Mouse (Mus musculus) layer of hippocampus, postnatal 25 days (tissue): ENCODE results near the gene Rbpj. TPM values are rescaled to one million over a fixed set of nuclear protein-coding genes. Genes with fewer than 3 reads are reported as not detected.

Experiments used
- DNase-seq, 2 experiments: peaks; one replicate each; pipeline ENCODE4 v3.0.0; 2022; ENCODE audit warnings: mixed read lengths in 2 of 2, low spot score in 1 of 2; ENCODE audit errors: extremely low spot score in 1 of 2
- total RNA-seq, 2 experiments: library from RNA; stranded (reverse); gene quantifications; 2 replicates each; pipeline ENCODE4 v1.2.3; 2021

The Rbpj gene
- total RNA-seq, 2 experiments from 2014 or later: 21.7 to 22.0 TPM

- DNase-seq: no peak
Measured at GRCm38 (mm10) chr5:53468366-53468765, 2.4 kb downstream of the Rbpj start.

DNA sequence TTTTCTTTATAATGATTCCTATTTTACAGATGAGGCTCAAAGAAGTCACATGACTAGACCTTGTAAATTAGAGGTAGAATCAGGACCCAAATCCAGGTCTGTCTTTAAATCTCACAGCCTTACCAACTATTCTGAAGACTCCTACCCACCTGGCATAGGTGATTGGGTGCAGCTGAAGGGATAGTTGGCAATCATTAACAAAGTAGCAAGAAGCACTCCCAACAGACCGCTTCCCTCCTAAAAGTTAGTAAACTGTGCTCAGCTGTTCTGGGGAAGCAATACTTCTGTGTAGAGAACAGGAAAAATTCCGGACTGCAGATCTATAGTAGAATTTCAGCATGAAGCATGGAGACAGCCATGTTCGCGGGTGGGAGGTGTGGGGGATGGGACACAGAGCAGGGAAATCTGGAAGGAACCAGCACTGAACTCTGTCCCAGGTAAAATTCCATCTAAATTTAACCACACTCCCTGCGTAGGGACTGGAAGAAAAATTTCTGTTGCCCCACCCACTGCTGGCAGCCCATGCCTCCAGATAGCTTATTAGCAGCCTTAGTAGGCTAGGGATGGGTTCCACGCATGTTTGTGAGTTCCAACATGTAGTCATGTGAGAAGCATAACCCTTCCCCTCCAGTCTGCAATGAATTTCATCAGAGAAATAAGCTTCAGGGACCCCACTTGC lies 3.3 kb downstream of the Rbpj start:
- no peak for DNase-seq

DNA sequence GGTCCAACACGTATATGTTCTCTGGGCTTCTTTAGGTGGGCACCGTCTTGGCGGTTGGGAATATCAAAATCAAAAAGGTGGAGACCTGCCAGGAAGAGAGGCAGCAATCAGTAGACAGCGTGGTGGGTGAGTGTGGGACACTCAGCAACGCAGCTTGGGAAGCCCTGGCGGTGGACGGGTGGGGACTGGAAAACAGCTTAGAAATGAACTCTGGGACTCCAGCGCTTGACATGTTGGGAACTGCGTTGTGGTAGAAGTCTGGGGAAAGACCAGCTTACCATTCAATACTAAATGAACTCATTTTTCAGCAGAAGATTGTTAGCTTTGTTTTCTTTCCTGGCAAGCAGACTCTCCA lies 3.8 kb downstream of the Rbpj start:
- DNase-seq: no peak

DNA sequence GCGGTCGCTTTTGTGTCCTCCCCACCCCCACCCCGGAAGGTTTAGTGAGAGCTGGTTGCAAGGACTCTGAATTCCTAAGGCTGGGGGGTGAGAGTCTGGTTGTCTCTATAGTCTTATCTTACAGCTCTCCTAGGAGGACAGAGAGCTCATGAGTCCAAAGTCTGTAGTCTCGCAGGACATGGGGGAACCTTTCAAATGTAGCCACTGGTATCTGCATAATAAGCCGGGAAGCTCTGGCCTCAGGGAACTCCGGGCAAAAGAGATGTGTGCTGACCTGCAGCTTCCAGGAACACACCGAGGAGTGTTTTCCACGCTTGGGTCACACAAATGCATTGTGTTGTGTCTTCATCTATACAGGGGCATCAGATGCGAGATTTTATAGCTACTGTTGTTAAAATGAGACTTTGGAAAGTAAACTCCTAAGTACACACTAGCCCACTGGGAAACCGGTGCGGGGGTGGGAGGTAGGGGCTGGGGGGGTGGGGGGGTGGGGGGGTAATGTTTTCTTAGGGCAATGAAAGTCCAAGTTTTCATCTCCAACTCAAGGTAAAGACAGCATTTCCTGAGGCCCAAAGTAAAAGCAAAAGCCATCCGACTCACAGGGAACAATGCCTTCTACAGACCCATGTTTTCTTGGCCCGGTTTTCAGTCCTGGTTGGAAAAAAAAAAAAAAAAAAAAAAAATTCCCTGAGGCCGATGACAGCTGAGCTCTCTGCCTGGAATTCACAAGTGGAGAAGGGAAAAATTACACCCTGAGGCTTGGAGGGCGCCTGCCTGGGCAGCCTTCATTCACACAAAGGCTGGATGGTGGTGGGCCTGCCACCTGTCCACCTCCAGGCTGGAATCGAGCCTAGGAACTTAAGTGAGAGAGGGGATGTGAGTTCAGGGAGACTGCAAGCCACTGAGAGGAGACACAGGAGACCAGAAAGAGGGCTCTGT lies 4.5 kb downstream of the Rbpj start:
- no peak for DNase-seq

DNA sequence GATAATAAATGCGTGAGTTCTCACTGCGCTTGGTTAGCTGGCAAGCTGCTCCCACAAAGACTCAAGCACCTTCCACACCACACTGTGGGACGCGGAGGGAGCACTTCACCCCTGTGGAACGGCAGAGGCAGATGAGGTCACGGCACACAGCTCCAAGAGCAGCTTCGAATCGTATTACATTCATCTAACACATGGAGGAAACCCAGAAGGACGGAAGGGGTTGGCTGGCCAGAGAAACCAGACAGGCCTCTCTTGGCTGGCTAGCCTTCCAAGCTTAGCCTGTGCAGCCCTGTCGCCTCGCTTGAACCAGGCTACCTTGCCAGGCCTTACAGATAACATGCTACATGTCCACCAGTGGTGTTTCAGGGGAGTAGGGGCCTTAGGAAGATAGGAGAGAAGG lies 6.5 kb downstream of the Rbpj start:
- DNase-seq: no peak

- no peak for DNase-seq
Measured at GRCm38 (mm10) chr5:53479161-53479560, 13.2 kb downstream of the Rbpj start.

DNA sequence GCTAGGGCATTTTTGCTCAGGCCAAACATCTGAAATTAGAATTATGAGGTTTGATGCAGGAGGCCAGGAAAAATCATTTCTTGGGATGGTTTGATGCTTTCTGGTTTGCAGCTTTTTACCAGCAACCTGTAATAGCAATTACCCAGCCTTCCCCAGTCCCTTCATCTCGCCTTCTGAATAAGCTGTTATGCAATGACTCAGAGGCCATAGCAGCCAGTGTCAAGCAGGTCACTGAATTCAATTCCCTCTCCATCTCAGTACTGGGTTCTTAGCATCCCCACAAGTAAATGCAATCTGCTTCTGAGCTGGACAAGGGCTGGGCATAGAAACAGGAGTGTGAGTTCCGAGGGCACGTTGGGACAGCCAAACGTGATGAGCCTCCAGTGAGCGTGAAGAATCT lies 13.9 kb downstream of the Rbpj start:
- DNase-seq: no peak

DNA sequence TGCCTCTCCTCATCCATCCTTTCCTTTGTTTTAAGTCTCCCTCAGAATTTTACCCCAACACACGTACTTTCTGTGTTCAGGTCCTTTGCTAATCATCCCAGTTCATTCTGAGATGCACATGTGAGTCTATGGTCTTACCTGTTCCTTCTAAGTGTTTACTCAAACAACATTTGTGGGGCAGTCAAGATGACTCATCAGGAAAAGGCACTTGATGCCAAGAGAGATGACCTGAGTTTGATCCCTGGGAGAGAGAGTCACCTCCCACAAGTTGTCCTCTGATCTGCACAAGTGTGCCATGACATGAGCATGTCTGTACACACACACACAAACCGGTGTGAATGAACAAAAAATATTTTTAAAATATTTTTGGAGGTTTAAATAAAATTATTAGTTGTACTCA lies 15.1 kb downstream of the Rbpj start:
- no peak for DNase-seq

- no peak for DNase-seq
Measured at GRCm38 (mm10) chr5:53485069-53485628, 19.2 kb downstream of the Rbpj start.

- DNase-seq: no peak
Measured at GRCm38 (mm10) chr5:53485934-53486475, 20.1 kb downstream of the Rbpj start.

DNA sequence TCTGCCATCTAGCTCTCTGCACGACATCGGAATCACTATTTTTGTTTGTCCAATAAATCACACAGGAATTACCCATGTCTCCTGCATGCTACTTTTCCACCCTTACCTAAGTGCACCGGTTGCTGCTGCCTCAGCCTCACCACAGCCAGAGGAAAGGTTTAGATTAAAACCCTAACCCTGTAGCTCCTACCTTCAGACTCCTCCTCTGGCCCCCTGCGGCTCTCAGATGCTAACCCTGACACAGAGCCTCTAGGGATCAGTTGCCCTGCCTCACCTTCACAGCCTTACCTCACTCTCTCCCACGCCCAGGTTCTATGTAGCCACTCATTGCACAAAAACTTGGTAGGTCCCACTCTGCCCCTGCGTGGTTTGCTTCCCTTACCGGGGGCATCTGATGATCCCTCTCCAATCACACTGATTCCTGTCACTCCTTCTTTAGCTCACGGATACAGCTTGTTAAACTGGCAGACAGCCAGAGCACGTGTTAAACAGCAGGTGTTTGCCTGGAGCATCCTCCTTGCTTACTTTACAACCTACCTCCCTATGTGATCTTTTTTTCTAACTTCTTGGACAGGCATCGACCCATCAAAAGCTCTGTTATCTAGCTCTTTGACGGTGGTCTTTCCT lies 21.1 kb downstream of the Rbpj start:
- DNase-seq: no peak

- DNase-seq: no peak
Measured at GRCm38 (mm10) chr5:53490697-53491099, 24.7 kb downstream of the Rbpj start.

DNA sequence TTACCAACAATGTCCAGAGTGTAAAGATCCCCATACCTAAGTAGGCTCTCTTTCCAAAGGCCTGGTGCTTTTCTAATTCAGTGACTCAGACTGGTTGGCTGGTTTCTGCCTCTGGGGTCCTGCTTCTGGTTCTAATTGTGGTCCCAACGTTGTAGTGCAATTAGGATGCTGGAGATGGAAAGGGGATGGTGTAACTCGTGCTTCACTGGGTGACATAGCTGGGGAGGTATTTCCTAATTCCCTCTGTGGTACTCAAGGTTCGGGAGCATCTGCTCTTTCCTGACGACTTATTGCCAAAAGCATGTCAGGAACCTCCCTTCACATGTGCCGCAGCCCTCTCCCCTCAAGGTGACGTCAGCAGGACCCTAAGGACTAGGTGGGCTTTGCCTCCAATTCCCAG lies 27.8 kb downstream of the Rbpj start:
- DNase-seq: no peak

DNA sequence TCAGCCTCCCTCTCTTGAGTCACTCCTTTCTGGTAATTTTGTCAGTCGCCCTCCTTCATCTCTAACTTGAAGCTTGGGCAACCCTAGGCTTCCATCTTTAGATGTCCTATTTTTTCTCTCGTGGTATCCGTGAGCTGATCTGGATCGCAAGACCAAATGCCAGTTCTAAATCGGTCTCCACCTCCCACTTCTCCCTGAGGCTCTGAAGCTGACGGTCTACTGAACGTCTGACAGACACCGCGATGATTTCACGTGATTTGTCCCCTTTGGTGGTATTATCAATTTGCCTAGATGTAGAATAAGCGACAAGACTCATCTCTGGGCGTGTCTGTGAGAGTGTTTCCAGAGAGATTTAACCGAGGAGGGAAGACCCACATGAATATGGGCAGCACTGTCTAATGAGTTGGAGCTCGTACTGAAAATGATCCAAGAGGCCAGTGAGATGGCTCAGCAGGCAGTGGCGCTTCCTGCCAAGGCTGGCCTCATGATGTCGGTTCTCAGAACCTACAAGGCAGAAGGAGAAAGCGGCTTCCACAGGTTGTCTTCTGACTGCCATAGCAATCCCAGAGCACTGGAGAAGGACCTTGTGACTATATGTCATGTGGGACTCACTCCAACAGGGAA lies 28.7 kb downstream of the Rbpj start:
- DNase-seq: no peak

- DNase-seq: no peak
Measured at GRCm38 (mm10) chr5:53496846-53497549, 31.0 kb downstream of the Rbpj start.

- DNase-seq: no peak
Measured at GRCm38 (mm10) chr5:53499571-53499970, 33.6 kb downstream of the Rbpj start.

DNA sequence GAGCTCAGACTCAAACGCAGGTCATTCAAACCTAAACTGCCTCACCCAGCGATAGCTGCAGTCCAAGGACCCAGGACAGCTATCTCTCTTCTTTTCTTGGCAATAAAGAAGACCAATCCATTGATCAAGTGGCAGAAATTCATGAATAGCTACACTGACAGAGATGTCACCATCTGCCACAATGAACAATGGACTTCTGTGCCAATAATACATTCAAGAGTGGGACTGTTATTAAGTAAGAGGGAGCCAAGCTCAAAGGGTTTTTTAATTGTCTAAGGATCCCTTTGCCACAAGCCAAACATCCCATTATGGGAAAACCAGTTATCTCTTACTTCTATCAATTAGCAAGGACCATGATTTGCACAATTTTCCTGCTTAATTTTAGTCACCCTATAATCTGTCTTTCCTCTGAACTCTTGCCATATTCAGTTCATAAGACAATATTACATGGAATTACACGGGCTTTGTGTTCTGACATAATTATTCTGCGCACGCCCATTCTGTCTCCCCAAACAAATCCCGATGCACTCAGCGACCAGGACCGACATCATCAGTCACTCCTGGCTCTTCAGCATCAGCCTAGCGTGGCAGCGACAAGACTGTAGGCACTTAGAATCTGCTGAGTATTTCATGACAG lies 34.7 kb downstream of the Rbpj start:
- no peak for DNase-seq

GRCm38 (mm10) chr5:53503261-53503660 lies 37.3 kb downstream of the Rbpj start:
- no peak for DNase-seq

DNA sequence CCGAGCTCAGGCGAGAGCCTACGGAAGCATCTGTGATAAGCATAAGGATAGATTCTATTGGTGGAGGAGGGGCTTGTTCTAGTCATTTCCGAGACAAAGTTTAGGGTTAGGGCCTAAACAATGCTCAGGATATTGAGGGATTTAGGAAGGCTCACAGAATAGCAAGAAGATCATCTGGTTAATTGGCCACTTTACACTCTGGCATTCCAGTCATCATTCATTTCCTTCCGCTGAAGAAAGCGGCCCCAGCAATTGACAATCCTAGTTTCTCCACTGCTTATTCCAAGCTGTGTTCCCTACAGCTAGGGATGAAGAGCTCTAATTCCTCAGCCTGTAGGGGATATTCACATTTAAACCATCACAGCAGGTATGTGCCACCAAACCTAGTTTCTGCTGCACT lies 39.8 kb downstream of the Rbpj start:
- no peak for DNase-seq
